Mouse (Mus musculus) olfactory bulb, adult 2 months (tissue): ENCODE data around the gene Mcm5. TPM values are rescaled to one million over a fixed set of nuclear protein-coding genes. Genes with fewer than 3 reads are reported as not detected.

Experiments used
- H3K27ac ChIP-seq: fragments of 200-500 bp; 2 replicates; pipeline ENCODE4 v1.5.1; 2012; ENCODE audit warnings: low read depth, low read length; ENCODE audit not compliant: insufficient read depth
- H3K4me1 ChIP-seq: fragments of 200-500 bp; 2 replicates; pipeline ENCODE4 v1.6.1; 2012; ENCODE audit warnings: low read length; ENCODE audit not compliant: control insufficient read depth, insufficient read depth
- H3K4me3 ChIP-seq: fragments of 200-500 bp; 2 replicates; pipeline ENCODE4 v1.5.1; 2012; ENCODE audit warnings: mild to moderate bottlenecking, low read depth, low read length, moderate library complexity; ENCODE audit not compliant: insufficient read depth
- CTCF ChIP-seq: fragments of 200-500 bp; IDR thresholded peaks from 2 replicates; pipeline ENCODE4 v1.5.1; 2012; ENCODE audit warnings: low read depth, mild to moderate bottlenecking, low read length, moderate library complexity; ENCODE audit not compliant: insufficient read depth
- POLR2A ChIP-seq: fragments of 200-500 bp; IDR thresholded peaks from 2 replicates; pipeline ENCODE4 v1.6.1; 2012; ENCODE audit warnings: mild to moderate bottlenecking, low read depth, low read length, moderate library complexity; ENCODE audit not compliant: insufficient read depth
- WGBS: fragments of 180-500 bp; shearing (Covaris S2); methylation state at CpG from one replicate; pipeline ENCODE4 v1.1.7; 2018; 5-methylcytosine and 5-hydroxymethylcytosine counted together
- polyA plus RNA-seq: library from polyadenylated mRNA; stranded (reverse); fragments of >200 nt; gene quantifications from 2 replicates; pipeline ENCODE4 v1.2.4, GENCODE M21; 2012; ENCODE audit warnings: low replicate concordance; ENCODE audit not compliant: missing spikeins, insufficient read depth, insufficient read length

Gene Mcm5
- not detected in 2 replicates for polyA plus RNA-seq

DNA sequence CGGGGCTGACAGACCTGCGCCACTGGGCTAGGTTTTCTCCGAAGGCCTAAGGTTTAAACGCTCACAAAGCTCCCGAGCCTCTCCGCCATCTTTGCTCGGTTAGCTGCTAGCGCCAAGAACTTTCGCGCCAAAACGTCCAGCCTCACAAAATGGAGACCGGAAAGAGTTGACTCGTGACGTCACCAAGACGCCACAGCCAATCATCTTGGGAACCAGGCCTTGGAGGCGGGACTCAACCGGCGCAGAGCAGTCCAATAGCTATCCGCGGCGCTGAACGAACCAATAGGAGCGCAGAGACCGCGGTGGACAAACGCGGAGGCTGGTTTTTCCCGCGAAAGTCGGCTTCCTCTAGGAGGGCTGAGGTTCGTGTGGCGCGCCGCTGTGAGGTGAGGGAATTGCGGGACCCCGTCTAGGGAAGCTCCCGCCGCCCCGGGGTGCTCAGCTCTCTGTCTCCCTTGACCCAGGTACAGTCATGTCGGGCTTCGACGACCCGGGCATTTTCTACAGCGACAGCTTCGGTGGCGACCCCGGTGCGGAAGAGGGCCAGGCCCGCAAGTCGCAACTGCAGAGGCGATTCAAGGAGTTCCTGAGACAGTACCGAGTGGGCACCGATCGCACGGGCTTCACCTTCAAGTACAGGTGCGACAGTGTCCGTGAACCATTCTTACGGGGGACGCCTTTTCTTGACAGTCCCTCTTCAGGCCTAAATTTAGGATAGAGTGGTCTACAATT lies at the start of gene Mcm5:
Gene Mcm5, plus strand, starts transcription at position 334 of the 732 bp plus-strand sequence.
- TF ChIP-seq CTCF: no peak
- TF ChIP-seq POLR2A: no peak
- Histone ChIP-seq H3K4me1 (peaks cover 8% of the 10 kb centered on the region), H3K27ac (peak within 1 kb of the TSS; percentile 64), H3K4me3 (peak within 1 kb of the TSS; percentile 70)
- WGBS: under 1% methylated on average over 59 of the region's 59 CpGs

DNA sequence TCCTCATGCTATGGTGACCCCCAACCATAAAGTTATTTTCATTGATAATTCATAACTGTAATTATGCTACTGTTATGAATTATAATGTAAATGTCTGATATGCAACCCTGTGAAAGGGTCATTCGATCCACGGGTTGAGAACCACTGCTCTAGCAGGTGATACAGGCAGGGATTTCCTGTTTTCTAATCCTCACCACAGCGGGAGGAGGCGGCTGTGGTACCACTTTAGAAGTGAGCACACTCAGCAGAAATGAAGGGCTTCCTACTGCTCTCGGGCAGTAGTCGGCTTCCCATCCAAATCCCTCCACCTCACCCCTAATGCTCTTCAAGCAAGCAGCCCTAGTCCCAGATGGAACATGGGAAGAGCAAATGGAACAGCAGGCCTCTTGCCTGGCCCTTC lies 49.3 kb upstream of the Mcm5 start:
- TF ChIP-seq POLR2A (no peak), CTCF (no peak)
- 89% methylated on average over 6 of the region's 6 CpGs for WGBS
- Histone ChIP-seq H3K27ac (no peak overlapping the region), H3K4me1 (no peaks in the 10 kb centered on the region), H3K4me3 (no peak overlapping the region)

DNA sequence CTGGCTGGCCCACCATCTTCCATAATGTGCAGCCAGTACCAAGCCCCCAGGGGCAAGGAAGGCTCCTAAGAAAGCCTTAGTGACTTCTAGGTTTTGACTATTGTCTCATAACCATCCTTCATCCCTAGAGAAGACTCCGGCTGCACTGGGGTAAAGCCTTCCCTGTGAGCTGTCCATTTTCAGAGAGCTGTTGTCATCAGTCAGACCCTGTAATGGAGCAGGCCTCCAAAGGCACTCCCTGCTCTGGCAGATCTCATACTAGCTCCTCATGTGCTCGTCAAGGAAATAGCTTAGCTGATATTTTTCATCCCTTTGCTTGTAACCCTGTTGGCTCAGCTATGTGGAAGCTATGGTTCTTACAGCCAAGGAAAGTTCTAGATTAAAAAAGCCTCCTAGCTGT lies 48.6 kb upstream of the Mcm5 start:
- TF ChIP-seq POLR2A (no peak), CTCF (no peak)
- WGBS: 79% methylated on average over 2 of the region's 2 CpGs
- H3K4me3 ChIP-seq: no peak overlapping the region

GRCm38 (mm10) chr8:75063290-75063689 lies 46.1 kb upstream of the Mcm5 start:
- Histone ChIP-seq H3K4me3 (no peak overlapping the region), H3K27ac (no peak overlapping the region), H3K4me1 (no peaks in the 10 kb centered on the region)
- TF ChIP-seq CTCF (no peak), POLR2A (no peak)
- 87% methylated on average over 3 of the region's 3 CpGs for WGBS

More for the DNA sequence above, 48.6 kb upstream of the Mcm5 start:
- Histone ChIP-seq H3K4me1 (no peaks in the 10 kb centered on the region), H3K27ac (no peak overlapping the region)

GRCm38 (mm10) chr8:75064790-75065189 lies 44.6 kb upstream of the Mcm5 start:
- WGBS: 86% methylated on average over 3 of the region's 3 CpGs
- TF ChIP-seq CTCF (no peak), POLR2A (no peak)
- Histone ChIP-seq H3K4me3 (no peak overlapping the region), H3K4me1 (no peaks in the 10 kb centered on the region), H3K27ac (no peak overlapping the region)

- no peaks in the 10 kb centered on the region for H3K4me1 ChIP-seq
- H3K27ac ChIP-seq: no peak overlapping the region
- 91% methylated on average over 6 of the region's 6 CpGs for WGBS
- TF ChIP-seq POLR2A (no peak), CTCF (no peak)
- no peak overlapping the region for H3K4me3 ChIP-seq
Measured at GRCm38 (mm10) chr8:75067287-75067686, 42.1 kb upstream of the Mcm5 start.

DNA sequence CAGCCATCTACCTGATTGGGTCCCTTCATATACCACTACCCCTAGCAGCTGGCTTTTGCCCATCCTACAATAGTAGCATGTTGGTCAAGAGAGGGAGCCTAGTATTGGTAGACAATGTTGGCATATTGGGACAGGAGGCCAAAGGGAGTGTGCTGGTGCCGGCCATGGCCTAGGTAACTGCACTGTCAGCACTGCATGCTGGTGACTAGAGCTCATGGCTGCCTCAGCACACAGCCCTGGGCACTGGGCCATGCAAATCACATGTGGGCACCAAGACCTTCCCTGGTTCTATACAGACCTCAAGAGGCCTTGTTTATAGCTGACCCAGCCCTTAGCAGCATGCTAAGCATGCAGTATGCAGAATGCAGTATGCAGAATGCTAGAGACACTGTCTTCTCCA lies 39.1 kb upstream of the Mcm5 start:
- H3K27ac ChIP-seq: no peak overlapping the region

GRCm38 (mm10) chr8:75071627-75072346 lies 37.6 kb upstream of the Mcm5 start:
- no peak overlapping the region for H3K27ac ChIP-seq
- TF ChIP-seq CTCF: peak; percentile 72
- TF ChIP-seq POLR2A: no peak
- no peak overlapping the region for H3K4me3 ChIP-seq
- no peaks in the 10 kb centered on the region for H3K4me1 ChIP-seq
- 25% methylated on average over 4 of the region's 4 CpGs for WGBS

More for the DNA sequence above, 39.1 kb upstream of the Mcm5 start:
- no peaks in the 10 kb centered on the region for H3K4me1 ChIP-seq
- H3K4me3 ChIP-seq: no peak overlapping the region
- WGBS: 86% methylated on average over 1 of the region's 1 CpGs
- TF ChIP-seq POLR2A (no peak), CTCF (no peak)

DNA sequence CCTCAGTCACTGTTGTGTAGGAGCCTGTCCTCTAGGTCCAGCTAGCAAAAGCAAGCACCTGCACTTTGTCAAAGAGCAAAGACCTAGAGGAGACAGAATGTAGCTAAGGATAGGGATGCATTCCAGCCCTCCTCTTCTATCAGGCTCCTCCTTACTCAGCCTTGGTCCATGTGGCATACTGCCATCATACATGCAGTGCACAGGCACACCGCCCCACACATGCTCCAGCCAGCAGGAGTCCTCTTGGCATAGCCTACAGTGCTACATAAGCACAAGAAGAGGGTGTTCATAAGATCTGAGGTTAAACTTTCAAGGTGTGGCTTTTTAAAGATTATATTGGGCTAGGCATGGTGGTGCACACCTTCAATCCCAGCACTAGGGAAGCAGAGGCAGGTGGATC lies 34.5 kb upstream of the Mcm5 start:
- TF ChIP-seq POLR2A (no peak), CTCF (no peak)
- no peak overlapping the region for H3K4me3 ChIP-seq
- no peak overlapping the region for H3K27ac ChIP-seq
- H3K4me1 ChIP-seq: no peaks in the 10 kb centered on the region
- 84% methylated on average over 1 of the region's 1 CpGs for WGBS
